Mouse (Mus musculus) adipocyte (in vitro differentiated cells): ENCODE measurements at regions not wholly inside any gene's neighbourhood (a gene's known extent, or its start where the extent isn't known, plus 50 kb on each side); places are given as distances from the start of the nearest gene placed in this dataset.

ENCODE experiments used
- DNase-seq: peaks from one replicate; pipeline ENCODE4 v3.0.0-alpha.2; 2016; ENCODE audit warnings: low spot score

GRCm38 (mm10) chr8:65443266-65443665 is 174.4 kb upstream of the March1 start:
- no peak for DNase-seq

- no peak for DNase-seq
These were observed 196.8 kb upstream of the March1 start for GRCm38 (mm10) chr8:65420870-65421269.

- no peak for DNase-seq
These were observed 199.8 kb upstream of the March1 start for GRCm38 (mm10) chr8:65417897-65418296.

GRCm38 (mm10) chr8:65414201-65414600 is 203.5 kb upstream of the March1 start:
- no peak for DNase-seq

GRCm38 (mm10) chr8:65412291-65412690 is 205.4 kb upstream of the March1 start:
- no peak for DNase-seq

GRCm38 (mm10) chr8:65395755-65396154 is 221.9 kb upstream of the March1 start:
- DNase-seq = no peak

- no peak for DNase-seq
These were observed 226.6 kb upstream of the BC030870 start for GRCm38 (mm10) chr8:65355990-65356389.

GRCm38 (mm10) chr8:65349396-65349795 is 220.0 kb upstream of the BC030870 start:
- DNase-seq = peak; percentile 40

- DNase-seq = peak; percentile 59
These were observed 201.8 kb upstream of the BC030870 start for GRCm38 (mm10) chr8:65331136-65331535.

GRCm38 (mm10) chr8:65288687-65289086 is 159.3 kb upstream of the BC030870 start:
- no peak for DNase-seq

GRCm38 (mm10) chr8:65280390-65280789 is 151.0 kb upstream of the BC030870 start:
- DNase-seq = no peak
